In the genomic region with DNA sequence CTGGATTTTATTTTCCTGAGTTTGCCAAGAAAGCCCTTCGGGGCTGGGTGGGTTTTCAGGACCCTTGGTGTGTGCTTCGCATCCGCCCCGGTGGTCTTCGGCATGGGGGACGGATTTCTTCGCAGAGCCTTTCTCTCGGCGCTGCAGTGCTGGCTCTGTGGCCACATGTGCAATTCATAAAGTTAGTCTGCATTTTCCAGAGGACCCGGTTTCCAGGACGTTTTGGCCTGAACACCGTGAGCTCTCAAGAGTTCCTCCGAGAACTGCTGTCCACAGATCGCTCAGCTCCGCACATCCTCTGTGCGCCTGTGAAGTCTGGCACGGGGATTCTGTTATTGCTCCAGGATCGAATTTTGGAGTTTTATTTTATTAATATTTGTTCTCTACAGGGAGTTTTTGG, we compare ENCODE assay signal across 28 mouse cellular contexts.
DNase-seq lines count a peak whose midpoint lies in the region; ATAC-seq and TF ChIP-seq lines count a peak whose summit lies in the region.
"Had no signal": no experiment of that assay in that cellular context is flagged by ENCODE, and none has a peak within 500 bp of the region (broad histone marks: within the 10 kb centered on the region; RNA-seq: fewer than 3 reads in every experiment).

No protein-coding gene starts in this region.

- 86% methylated on average over 18 of the region's 18 CpGs for WGBS in embryonic facial prominence, embryonic 10.5 days
- 37% methylated on average over 18 of the region's 18 CpGs for WGBS in embryonic facial prominence, embryonic 15.5 days
- WGBS in limb, embryonic 14.5 days: 42% methylated on average over 18 of the region's 18 CpGs

- peaks cover 23% of the 10 kb centered on the region; the same call in 1 of the 2 replicates for H3K27me3 ChIP-seq in E14TG2a.4 (ENCODE audit: insufficient read depth, low read length)
- 0 out of 2 replicates have a peak, but pooled peaks cover 4% of the 10 kb centered on the region for H3K27me3 ChIP-seq in embryonic facial prominence, embryonic 10.5 days (replicated peaks; ENCODE audit: low read depth, poor library complexity, severe bottlenecking)
- no peaks in the 10 kb centered on the region for H3K27me3 ChIP-seq in embryonic facial prominence, embryonic 15.5 days
- H3K27me3 ChIP-seq in limb, embryonic 14.5 days (ENCODE audit: control insufficient read depth, insufficient read depth, low read length): no peaks in the 10 kb centered on the region
- H3K27me3 ChIP-seq: forebrain, embryonic 13.5 days; hindbrain, embryonic 15.5 days; midbrain, embryonic 15.5 days; neural tube, embryonic 15.5 days; stomach, embryonic 15.5 days had no signal

- TF ChIP-seq POLR2A in limb, embryonic 14.5 days (IDR thresholded peaks at IDR 0.05; ENCODE audit: borderline replicate concordance, extremely low read depth, insufficient read depth, insufficient read length): no peak

- no peak for DNase-seq in embryonic facial prominence, embryonic 10.5 days (ENCODE audit: low spot score)
- peak; percentile 62 for DNase-seq in limb, embryonic 14.5 days (ENCODE audit: low spot score)
- DNase-seq in thymus, adult 18-20 months: no peak
- no peak for DNase-seq in frontal cortex, postnatal 25 days (ENCODE audit: low spot score in 2 of 2)
- DNase-seq in layer of hippocampus, adult 2 months (ENCODE audit: low spot score in 2 of 2): no peak
- DNase-seq: adrenal gland, adult 8-10 months; B cell, adult 2 months; cerebellum, adult 2 months; cerebellum, postnatal 25 days; heart, postnatal 4 days; kidney, adult 11 months; left cerebral cortex, postnatal 4 days; lung, postnatal 14 days; retina, postnatal 1 day; right cerebral cortex, postnatal 14 days; thymus, postnatal 14 days had no signal

- peaks cover 48% of the 10 kb centered on the region for H3K4me1 ChIP-seq in E14TG2a.4 (replicated peaks; ENCODE audit: low read depth, low read length)
- H3K4me1 ChIP-seq in embryonic facial prominence, embryonic 10.5 days: peaks cover 22% of the 10 kb centered on the region
- H3K4me1 ChIP-seq in embryonic facial prominence, embryonic 15.5 days: peaks cover 17% of the 10 kb centered on the region
- H3K4me1 ChIP-seq in limb, embryonic 14.5 days (ENCODE audit: control insufficient read depth, insufficient read depth, low read length): peaks cover 19% of the 10 kb centered on the region
- H3K4me1 ChIP-seq: forebrain, embryonic 13.5 days; hindbrain, embryonic 15.5 days; midbrain, embryonic 15.5 days; neural tube, embryonic 15.5 days; stomach, embryonic 15.5 days had no signal

- H3K9ac ChIP-seq in embryonic facial prominence, embryonic 15.5 days: no peak overlapping the region
- no peak overlapping the region for H3K9ac ChIP-seq in limb, embryonic 14.5 days (ENCODE audit: low read depth, low read length, severe bottlenecking)
- H3K9ac ChIP-seq: forebrain, embryonic 13.5 days; hindbrain, embryonic 15.5 days; liver, embryonic 14.5 days; lung, embryonic 14.5 days; midbrain, embryonic 15.5 days; neural tube, embryonic 15.5 days; stomach, embryonic 15.5 days had no signal

- peaks cover under 1% of the 10 kb centered on the region; the same call in 1 of the 2 replicates for H3K9me3 ChIP-seq in E14TG2a.4 (ENCODE audit: low read length)
- H3K9me3 ChIP-seq in embryonic facial prominence, embryonic 10.5 days: no peaks in the 10 kb centered on the region
- H3K9me3 ChIP-seq in embryonic facial prominence, embryonic 15.5 days (replicated peaks): no peaks in the 10 kb centered on the region
- no peaks in the 10 kb centered on the region for H3K9me3 ChIP-seq in limb, embryonic 14.5 days (ENCODE audit: control insufficient read depth, low read length)
- H3K9me3 ChIP-seq: forebrain, embryonic 13.5 days; hindbrain, embryonic 15.5 days; midbrain, embryonic 10.5 days; midbrain, embryonic 15.5 days; neural tube, embryonic 15.5 days; stomach, embryonic 15.5 days had no signal

- peak overlapping the region; percentile 19 for H3K27ac ChIP-seq in embryonic facial prominence, embryonic 10.5 days (replicated peaks)
- H3K27ac ChIP-seq in embryonic facial prominence, embryonic 15.5 days (replicated peaks): peak overlapping the region; percentile 80
- H3K27ac ChIP-seq in limb, embryonic 14.5 days (replicated peaks; ENCODE audit: low read depth, low read length): peak overlapping the region; percentile 78
- H3K27ac ChIP-seq in layer of hippocampus, adult 2 months: no peak overlapping the region
- H3K27ac ChIP-seq: forebrain, embryonic 13.5 days; hindbrain, embryonic 15.5 days; liver, embryonic 14.5 days; midbrain, embryonic 10.5 days; midbrain, embryonic 15.5 days; neural tube, embryonic 15.5 days; stomach, embryonic 15.5 days had no signal

- peak; percentile 69; the same call in 1 of the 2 replicates for ATAC-seq in embryonic facial prominence, embryonic 15.5 days (ENCODE audit: insufficient number of reproducible peaks, low FRiP score, low TSS enrichment, low read depth)
- peak; percentile 73 for ATAC-seq in limb, embryonic 14.5 days (ENCODE audit: low FRiP score, low read depth)
- ATAC-seq: forebrain, embryonic 13.5 days; inflammation-experienced regulatory T-cells, adult 6 months; midbrain, embryonic 15.5 days had no signal

- 0 out of 2 replicates have a peak overlapping the region, but pooled peaks have one; percentile 37 for H3K4me3 ChIP-seq in E14TG2a.4 (replicated peaks; ENCODE audit: low read length)
- H3K4me3 ChIP-seq in embryonic facial prominence, embryonic 10.5 days: no peak overlapping the region
- H3K4me3 ChIP-seq in embryonic facial prominence, embryonic 15.5 days (replicated peaks): no peak overlapping the region
- no peak overlapping the region for H3K4me3 ChIP-seq in limb, embryonic 14.5 days (replicated peaks; ENCODE audit: low read length)
- H3K4me3 ChIP-seq in layer of hippocampus, adult 2 months: no peak overlapping the region
- H3K4me3 ChIP-seq: forebrain, embryonic 13.5 days; hindbrain, embryonic 15.5 days; midbrain, embryonic 10.5 days; midbrain, embryonic 15.5 days; neural tube, embryonic 15.5 days; stomach, embryonic 15.5 days had no signal

- no peak for TF ChIP-seq CTCF in E14TG2a.4 (conservative IDR thresholded peaks at IDR 0.05; ENCODE audit: low read length)
- no peak for TF ChIP-seq CTCF in layer of hippocampus, adult 2 months (conservative IDR thresholded peaks at IDR 0.05)

- H3K36me3 ChIP-seq in E14TG2a.4 (ENCODE audit: insufficient read depth, low read length): no peaks in the 10 kb centered on the region
- no peaks in the 10 kb centered on the region for H3K36me3 ChIP-seq in embryonic facial prominence, embryonic 10.5 days (replicated peaks)
- no peaks in the 10 kb centered on the region for H3K36me3 ChIP-seq in embryonic facial prominence, embryonic 15.5 days
- H3K36me3 ChIP-seq in limb, embryonic 14.5 days (ENCODE audit: control insufficient read depth, insufficient read depth, low read length): no peaks in the 10 kb centered on the region
- H3K36me3 ChIP-seq: hindbrain, embryonic 15.5 days; midbrain, embryonic 10.5 days; midbrain, embryonic 15.5 days; neural tube, embryonic 15.5 days; stomach, embryonic 15.5 days had no signal

- 0 out of 2 replicates have a peak overlapping the region, but pooled peaks have one; percentile 4 for H3K4me2 ChIP-seq in embryonic facial prominence, embryonic 15.5 days (replicated peaks)
- peak overlapping the region; percentile 13; the same call in 1 of the 2 replicates for H3K4me2 ChIP-seq in limb, embryonic 14.5 days (replicated peaks; ENCODE audit: low read depth, low read length, severe bottlenecking)
- H3K4me2 ChIP-seq: forebrain, embryonic 13.5 days; heart, embryonic 11.5 days; hindbrain, embryonic 15.5 days; lung, embryonic 14.5 days; midbrain, embryonic 15.5 days; neural tube, embryonic 15.5 days; stomach, embryonic 15.5 days had no signal
